Mouse (Mus musculus) lung, adult 10 weeks (tissue): ENCODE results near the gene Trmt2a. TPM values are rescaled to one million over a fixed set of nuclear protein-coding genes. Genes with fewer than 3 reads are reported as not detected.

ENCODE experiments used
- polyA plus RNA-seq: library from polyadenylated mRNA; stranded (reverse); fragments of 350-450 nt; fragmentation: Illumina TruSeq; extraction: RNeasy Lipid Tissue Mini Kit (QIAGEN cat#74804); gene quantifications from one replicate; pipeline ENCODE4 v1.2.3, GENCODE M21; 2014; ENCODE audit warnings: low read depth, low replicate concordance; ENCODE audit not compliant: insufficient read depth

Gene Trmt2a
- 42.5 TPM for polyA plus RNA-seq

DNA sequence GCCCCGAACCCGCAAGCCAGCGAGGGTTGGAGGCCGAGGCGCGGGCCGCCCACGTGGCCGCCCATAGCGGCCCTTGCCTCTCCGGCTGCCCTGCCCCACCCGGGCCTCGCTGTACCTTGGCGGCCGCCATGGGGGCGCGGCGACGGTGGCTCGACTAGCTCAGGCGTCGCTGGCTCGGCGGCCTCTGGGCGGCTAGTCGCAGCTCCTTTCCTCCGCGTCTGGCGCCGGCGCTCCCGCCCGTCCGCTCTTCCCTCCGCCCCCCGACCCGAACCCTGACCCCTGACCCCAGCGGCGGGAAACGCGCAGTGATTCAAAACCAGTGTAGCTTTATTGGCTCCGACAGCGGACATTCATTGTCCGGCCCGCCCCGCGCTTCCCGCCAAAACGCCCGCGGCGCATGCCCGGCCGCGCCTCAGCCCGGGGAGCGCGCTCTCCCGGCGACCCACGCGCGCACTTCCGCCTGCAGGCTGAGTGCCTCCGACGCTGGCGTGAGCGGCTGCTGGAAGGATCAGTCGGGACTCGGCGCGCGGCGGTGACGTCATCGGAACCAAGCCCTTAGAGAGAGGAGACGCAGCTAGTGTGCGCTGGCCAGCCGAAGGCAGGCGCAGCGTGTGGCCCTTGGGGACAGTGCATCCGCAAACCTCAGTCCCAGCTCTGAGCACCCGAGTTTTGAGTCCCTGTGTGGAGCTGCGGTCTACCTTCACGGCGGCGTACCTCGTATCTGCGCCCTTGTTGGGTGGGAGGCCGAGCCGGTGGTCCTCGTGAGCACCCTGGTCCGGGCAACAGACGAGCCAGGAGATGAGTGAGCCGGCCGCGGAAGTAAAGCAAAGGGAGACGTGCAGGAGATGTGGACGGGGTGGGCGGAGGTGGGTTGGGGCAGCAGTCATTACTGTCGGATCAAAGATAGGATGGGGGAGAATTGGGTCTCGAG, at the start of gene Trmt2a, which contains the start of gene Ranbp1:
Gene Trmt2a (plus strand): TSS at position 247 of the 931 bp plus-strand sequence.
Gene Ranbp1 (minus strand): TSS at position 300 of the 931 bp plus-strand sequence.

DNA sequence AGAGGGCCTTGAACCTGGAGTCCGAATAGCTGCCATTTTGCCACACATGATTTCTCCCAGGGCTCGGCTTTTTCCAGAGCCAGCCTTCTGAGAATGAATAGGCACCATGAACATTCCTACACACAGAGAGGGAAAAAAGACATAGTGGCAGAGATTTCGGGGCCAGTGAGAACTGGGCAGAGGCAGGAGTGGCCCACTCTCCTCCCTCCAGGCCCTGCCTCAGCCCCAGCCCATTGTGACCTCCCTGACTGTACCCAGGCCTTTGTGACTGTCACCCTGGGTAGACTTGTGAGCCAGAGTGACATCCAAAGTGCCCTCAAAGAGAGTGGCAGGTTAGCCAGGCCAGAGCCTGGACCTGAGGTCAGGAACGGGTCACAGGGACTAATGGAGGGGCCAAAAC, 30.9 kb upstream of the Trmt2a start, which contains the start of gene Ccdc188:
Gene Ccdc188 (plus strand): TSS at position 301 of the 400 bp plus-strand sequence.

DNA sequence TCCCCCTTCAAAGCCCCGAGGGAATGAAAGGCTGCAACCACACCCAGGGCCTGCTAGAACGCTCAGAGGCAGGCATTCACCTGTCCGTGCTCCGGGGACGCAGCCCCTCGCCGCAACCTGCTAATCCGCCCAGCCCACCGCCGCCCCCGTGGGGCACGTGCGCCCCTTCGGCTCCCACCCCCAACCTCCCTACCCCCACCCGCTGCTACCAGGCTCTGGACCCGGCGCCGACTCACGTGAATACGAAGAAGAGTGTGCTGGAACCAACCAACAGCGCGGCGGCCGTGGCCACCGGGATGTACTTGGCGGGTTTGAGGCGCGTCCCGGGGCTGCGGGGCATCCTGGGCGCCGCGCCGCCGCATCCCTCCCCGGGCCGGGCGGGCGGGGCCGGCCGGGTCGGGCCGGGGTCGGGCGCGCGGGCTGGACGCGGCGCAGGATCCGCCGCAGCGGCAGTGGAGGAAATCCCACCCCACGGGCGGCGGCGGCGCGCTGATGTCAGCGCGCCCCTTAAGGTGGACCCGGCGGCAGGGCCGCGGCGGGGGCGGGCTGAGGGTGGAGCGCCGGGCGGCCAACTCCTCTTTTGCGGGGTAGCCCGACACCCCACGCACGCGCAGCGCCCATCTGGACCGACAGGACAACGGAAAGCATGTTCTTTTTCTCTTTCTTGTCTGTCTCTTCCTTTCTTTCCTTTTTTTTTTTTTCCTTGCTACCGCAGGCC, 13.6 kb upstream of the Trmt2a start, which contains the start of gene Zdhhc8:
Gene Zdhhc8 (minus strand): TSS at position 466 of the 718 bp plus-strand sequence.

DNA sequence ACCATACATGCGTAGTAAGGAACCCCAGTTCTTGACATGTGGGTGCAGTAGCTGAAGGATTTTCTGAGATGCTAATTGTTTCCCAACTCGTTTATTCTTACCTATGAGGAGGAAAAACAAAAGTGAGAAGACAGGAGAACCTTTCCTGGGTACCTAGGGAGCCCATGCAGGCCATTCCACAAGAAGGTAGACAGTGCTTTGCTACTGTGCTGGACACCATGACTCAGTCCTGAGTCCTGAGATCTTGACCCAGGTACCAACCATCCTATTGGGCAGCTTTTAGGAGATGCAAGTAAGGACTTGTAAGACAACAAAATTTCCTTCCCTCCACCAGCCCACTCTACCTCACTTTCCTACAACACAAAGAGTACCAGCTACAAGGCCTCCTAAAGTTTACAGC, 9.7 kb downstream of the Trmt2a start, which contains the start of gene Gm49776:
Gene Gm49776 (minus strand): TSS at position 101 of the 400 bp plus-strand sequence.

DNA sequence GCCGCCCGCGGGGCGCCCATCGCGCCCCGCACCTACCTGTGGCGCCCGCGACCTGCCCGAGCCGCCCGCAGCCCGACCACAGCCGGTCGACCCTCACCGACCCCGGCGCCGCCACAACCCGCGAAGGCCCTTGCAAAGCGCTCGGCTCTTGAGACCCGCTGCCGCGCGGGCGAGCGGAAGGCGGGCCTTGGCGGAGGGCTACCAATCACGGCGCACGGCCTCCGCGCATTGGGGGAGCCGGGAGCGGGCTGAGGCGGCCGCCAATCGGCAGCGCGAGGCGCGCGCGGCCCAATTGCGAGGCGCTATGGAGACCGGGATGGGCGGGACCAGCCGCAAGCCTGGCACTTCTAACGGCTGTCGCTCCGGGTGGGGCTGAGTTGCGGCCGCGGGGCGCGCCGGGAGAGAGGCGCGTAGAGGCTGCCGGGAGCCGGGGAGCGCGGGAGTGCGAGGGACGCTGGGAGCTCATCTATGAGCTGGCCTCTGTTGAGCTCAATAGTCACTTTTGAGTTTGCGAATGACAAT, 40.6 kb downstream of the Trmt2a start, which contains the start of gene Dgcr8:
Gene Dgcr8 (minus strand): TSS at position 180 of the 522 bp plus-strand sequence.

Other genes with a start within 250 kb of the Trmt2a start
- 61.9 TPM for gene Dgcr6, start 195.8 kb upstream of the Trmt2a start, polyA plus RNA-seq
- 12.3 TPM for gene Prodh, start 158.5 kb upstream of the Trmt2a start, polyA plus RNA-seq
- gene Rtn4r, start 121.0 kb upstream of the Trmt2a start, polyA plus RNA-seq = 0.23 TPM
- gene Ccdc188, start 30.8 kb upstream of the Trmt2a start, polyA plus RNA-seq = not detected
- 11.5 TPM for gene Zdhhc8, start 13.5 kb upstream of the Trmt2a start, polyA plus RNA-seq
- 70.7 TPM for gene Ranbp1, start 53 bp downstream of the Trmt2a start, polyA plus RNA-seq
- gene Gm49776, start 9.6 kb downstream of the Trmt2a start, polyA plus RNA-seq = not detected
- 11.6 TPM for gene Dgcr8, start 40.6 kb downstream of the Trmt2a start, polyA plus RNA-seq
- gene Tango2, start 99.4 kb downstream of the Trmt2a start, polyA plus RNA-seq = 25.2 TPM
- gene Arvcf, start 99.5 kb downstream of the Trmt2a start, polyA plus RNA-seq = 18.9 TPM
- gene Txnrd2, start 177.7 kb downstream of the Trmt2a start, polyA plus RNA-seq = 13.1 TPM
- 79.8 TPM for gene Comt, start 178.2 kb downstream of the Trmt2a start, polyA plus RNA-seq